Comparison of ENCODE assay signal across 9 mouse cellular contexts in the genomic region with DNA sequence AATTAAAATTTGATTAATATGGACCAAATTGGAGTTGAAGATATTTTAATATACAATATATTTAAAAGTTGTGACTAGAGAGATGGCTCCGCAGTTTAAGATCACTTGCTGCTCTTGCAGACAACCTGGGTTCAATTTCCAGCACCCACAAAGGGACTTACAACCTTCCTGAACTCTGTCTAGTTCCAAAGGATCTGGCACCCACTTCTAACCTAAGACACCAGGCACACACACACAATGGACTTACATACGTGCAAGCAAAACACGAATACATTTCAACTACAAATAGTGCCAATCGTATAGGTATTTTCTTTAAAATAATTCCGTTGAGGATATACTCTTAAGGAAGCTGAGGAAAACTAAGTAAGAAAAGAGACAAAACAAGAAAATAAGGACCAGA. TPM values are rescaled to one million over a fixed set of nuclear protein-coding genes. Genes with fewer than 3 reads are reported as not detected.
DNase-seq lines count a peak whose midpoint lies in the region; ATAC-seq and TF ChIP-seq lines count a peak whose summit lies in the region.
"Not testable (repeated sequence)": the region's sequence is repeated elsewhere in the genome, so short reads cannot be mapped to it uniquely, and the experiment has no call there.
"Had no signal": no experiment of that assay in that cellular context is flagged by ENCODE, and none has a peak within 500 bp of the region (broad histone marks: within the 10 kb centered on the region; RNA-seq: fewer than 3 reads in every experiment).

No protein-coding gene starts in this region.

- peak overlapping the region; percentile 42 for H3K4me3 ChIP-seq in embryonic facial prominence, embryonic 13.5 days
- not testable (repeated sequence) for H3K4me3 ChIP-seq in heart, embryonic 11.5 days (ENCODE audit: low read depth, low read length); neural tube, embryonic 12.5 days
- peak overlapping the region; percentile 43 for H3K4me3 ChIP-seq in left cerebral cortex, adult 2 months
- H3K4me3 ChIP-seq in lung, embryonic 14.5 days (ENCODE audit: low read depth, low read length) = peak overlapping the region; percentile 31; the same call in 1 of the 2 replicates

- 67% methylated on average over 5 of the region's 5 CpGs for WGBS in embryonic facial prominence, embryonic 13.5 days
- 78% methylated on average over 5 of the region's 5 CpGs for WGBS in heart, embryonic 11.5 days (ENCODE audit: insufficient replicate concordance)
- 62% methylated on average over 5 of the region's 5 CpGs for WGBS in lung, embryonic 14.5 days
- 80% methylated on average over 5 of the region's 5 CpGs for WGBS in neural tube, embryonic 12.5 days

- intact Hi-C loops in left cerebral cortex, adult 2 months (cut with DNase I) = loop anchor here (10.0 kb wide), 1 partner anchor 164 kb away; no protein-coding TSS in a partner anchor

- H3K27ac ChIP-seq in embryonic facial prominence, embryonic 13.5 days; heart, embryonic 11.5 days (ENCODE audit: low read depth, low read length); left cerebral cortex, adult 2 months; lung, embryonic 14.5 days (ENCODE audit: low read depth); neural tube, embryonic 12.5 days: not testable (repeated sequence)

- not testable (repeated sequence) for H3K9me3 ChIP-seq in embryonic facial prominence, embryonic 13.5 days; heart, embryonic 11.5 days (replicated peaks; ENCODE audit: control insufficient read depth, low read length); lung, embryonic 14.5 days (ENCODE audit: low read depth, low read length); neural tube, embryonic 12.5 days

- not testable (repeated sequence) for ATAC-seq in embryonic facial prominence, embryonic 13.5 days (ENCODE audit: insufficient number of reproducible peaks, insufficient read depth, low FRiP score, low TSS enrichment, low read depth); heart, embryonic 11.5 days (replicated peaks; ENCODE audit: insufficient number of reproducible peaks, low FRiP score, low TSS enrichment); lung, embryonic 14.5 days (ENCODE audit: insufficient read depth); neural tube, embryonic 12.5 days (ENCODE audit: low FRiP score, low read depth)

- not testable (repeated sequence) for H3K9ac ChIP-seq in embryonic facial prominence, embryonic 13.5 days; heart, embryonic 11.5 days (ENCODE audit: low read depth, low read length); lung, embryonic 14.5 days; neural tube, embryonic 12.5 days

- H3K4me2 ChIP-seq in embryonic facial prominence, embryonic 13.5 days = peak overlapping the region; percentile 52
- peak overlapping the region; percentile 55; the same call in 1 of the 2 replicates for H3K4me2 ChIP-seq in heart, embryonic 11.5 days
- H3K4me2 ChIP-seq in lung, embryonic 14.5 days = peak overlapping the region; percentile 55; the same call in 1 of the 2 replicates
- peak overlapping the region; percentile 46 for H3K4me2 ChIP-seq in neural tube, embryonic 12.5 days (replicated peaks)

- DNase-seq in cerebellum, adult 11 months = peak; percentile 17
- peak; percentile 21 for DNase-seq in induced T-regulatory cell, adult 2 months (ENCODE audit: low read depth)
- peak in 1 of 2 experiments; percentile 33 for DNase-seq in left cerebral cortex, adult 2 months (ENCODE audit: extremely low spot score in 1 of 2, low spot score in 2 of 2)
- not testable (repeated sequence) for DNase-seq in lung, embryonic 14.5 days

- not testable (repeated sequence) for TF ChIP-seq CTCF in left cerebral cortex, adult 2 months (IDR thresholded peaks at IDR 0.05); lung, embryonic 14.5 days (IDR thresholded peaks at IDR 0.05; ENCODE audit: low read depth)

- H3K4me1 ChIP-seq in embryonic facial prominence, embryonic 13.5 days; heart, embryonic 11.5 days (ENCODE audit: control insufficient read depth, insufficient read depth, low read length); lung, embryonic 14.5 days (ENCODE audit: insufficient read depth); neural tube, embryonic 12.5 days: not testable (repeated sequence)

- H3K27me3 ChIP-seq in embryonic facial prominence, embryonic 13.5 days; heart, embryonic 11.5 days (ENCODE audit: control insufficient read depth, insufficient read depth, low read length); lung, embryonic 14.5 days (ENCODE audit: insufficient read depth, low read length); neural tube, embryonic 12.5 days (replicated peaks): not testable (repeated sequence)

- not testable (repeated sequence) for H3K36me3 ChIP-seq in embryonic facial prominence, embryonic 13.5 days; heart, embryonic 11.5 days (ENCODE audit: control insufficient read depth, insufficient read depth, low read length); lung, embryonic 14.5 days (ENCODE audit: insufficient read depth); neural tube, embryonic 12.5 days

RNA-seq across cellular contexts. Expression of a gene that starts 1.5 kb away (rescaled TPM):
- 43.7 and 51.8 TPM in 2 replicates for polyA plus RNA-seq in embryonic facial prominence, embryonic 13.5 days (2015; fragmentation: Nextera tagmentation; extraction: Ambion mirVana)
- 21.0 and 22.9 TPM in 2 replicates for polyA plus RNA-seq in heart, embryonic 11.5 days (2014; fragmentation: Nextera tagmentation; extraction: Ambion mirVana)
- total RNA-seq in left cerebral cortex, adult 2 months (2021) = 10 to 100 TPM; 26.6 to 31.8 TPM
- 30.6 and 31.6 TPM in 2 replicates for polyA plus RNA-seq in lung, embryonic 14.5 days (2014; fragmentation: Nextera tagmentation; extraction: Ambion mirVana)
- 30.9 and 32.0 TPM in 2 replicates for polyA plus RNA-seq in neural tube, embryonic 12.5 days (2016; fragmentation: Nextera tagmentation; extraction: Ambion mirVana)

RNA-seq across cellular contexts. Expression of a gene that starts 13.1 kb away (rescaled TPM):
- polyA plus RNA-seq in embryonic facial prominence, embryonic 13.5 days (2015; fragmentation: Nextera tagmentation; extraction: Ambion mirVana) = 0.38 and 0.39 TPM in 2 replicates
- polyA plus RNA-seq in heart, embryonic 11.5 days (2014; fragmentation: Nextera tagmentation; extraction: Ambion mirVana) = not detected in 2 replicates
- total RNA-seq in left cerebral cortex, adult 2 months (2021) = under 1 TPM in 1 of 2 experiments, not detected in 1; 0.45 TPM
- polyA plus RNA-seq in lung, embryonic 14.5 days (2014; fragmentation: Nextera tagmentation; extraction: Ambion mirVana) = 1.1 and 1.2 TPM in 2 replicates
- polyA plus RNA-seq in neural tube, embryonic 12.5 days (2016; fragmentation: Nextera tagmentation; extraction: Ambion mirVana) = not detected in 2 replicates
- polyA plus RNA-seq: hindbrain, embryonic 11.5 days; midbrain, embryonic 11.5 days had no signal
